8 mouse cellular contexts compared by ENCODE assay signal in genomic region chr16:21695242-21695578, GRCm38 (mm10). TPM values are rescaled to one million over a fixed set of nuclear protein-coding genes. Genes with fewer than 3 reads are reported as not detected.
DNase-seq lines count a peak whose midpoint lies in the region; ATAC-seq and TF ChIP-seq lines count a peak whose summit lies in the region.

No protein-coding gene starts in this region.

- intact Hi-C loops in heart, adult 2 months (cut with DNase I), result no loop called here

- H3K9me3 ChIP-seq in intestine, postnatal 0 days (ENCODE audit: control insufficient read depth), result 0 out of 2 replicates have a peak, but pooled peaks cover 4% of the 10 kb centered on the region
- H3K9me3 ChIP-seq in liver, embryonic 11.5 days (ENCODE audit: control insufficient read depth, low read length), result 0 out of 2 replicates have a peak, but pooled peaks cover 2% of the 10 kb centered on the region
- H3K9me3 ChIP-seq in midbrain, postnatal 0 days (ENCODE audit: low read length), result no peaks in the 10 kb centered on the region

- TF ChIP-seq CTCF in thymus, adult 2 months (IDR thresholded peaks at IDR 0.05; ENCODE audit: borderline replicate concordance, control insufficient read depth, extremely low read depth, insufficient read depth, low read length, poor library complexity), result no peak
- no peak for TF ChIP-seq CTCF in heart, adult 2 months (IDR thresholded peaks at IDR 0.05)
- no peak for TF ChIP-seq CTCF in intestine, postnatal 0 days (IDR thresholded peaks at IDR 0.05; ENCODE audit: low read depth)
- peak; percentile 22 for TF ChIP-seq CTCF in midbrain, postnatal 0 days (IDR thresholded peaks at IDR 0.05)

- 50% methylated on average over 12 of the region's 12 CpGs for WGBS in thymus, adult 2 months
- 8% methylated on average over 12 of the region's 12 CpGs for WGBS in heart, adult 2 months
- WGBS in intestine, postnatal 0 days, result 6% methylated on average over 12 of the region's 12 CpGs
- WGBS in liver, embryonic 11.5 days, result 10% methylated on average over 12 of the region's 12 CpGs
- under 1% methylated on average over 12 of the region's 12 CpGs for WGBS in midbrain, postnatal 0 days

- DNase-seq in thymus, adult 2 months, result no peak
- DNase-seq in thymus, postnatal 10 days (ENCODE audit: low spot score in 2 of 2), result no peak
- DNase-seq in embryo, embryonic 11.5 days (ENCODE audit: low read depth, low spot score), result peak; percentile 27
- peak in 1 of 2 experiments; percentile 37 for DNase-seq in heart, adult 2 months
- no peak for DNase-seq in liver, embryonic 11.5 days (ENCODE audit: low spot score)
- peak; percentile 84 for DNase-seq in midbrain, postnatal 0 days (ENCODE audit: low spot score)
- DNase-seq in natural killer cell, adult 2 months (ENCODE audit: low spot score in 2 of 2), result no peak

- peak; percentile 49 for ATAC-seq in intestine, postnatal 0 days
- peak; percentile 55; the same call in 1 of the 2 replicates for ATAC-seq in liver, embryonic 11.5 days (replicated peaks; ENCODE audit: low FRiP score)
- peak; percentile 89 for ATAC-seq in midbrain, postnatal 0 days (ENCODE audit: low FRiP score)

- no peak for TF ChIP-seq EP300 in heart, adult 2 months (IDR thresholded peaks at IDR 0.05; ENCODE audit: insufficient read depth, low read depth, low read length)

- H3K9ac ChIP-seq in heart, adult 2 months (ENCODE audit: low read depth, low read length), result peak overlapping the region; percentile 85
- H3K9ac ChIP-seq in intestine, postnatal 0 days (ENCODE audit: low read depth, low read length), result 0 out of 2 replicates have a peak overlapping the region, but pooled peaks have one; percentile 72
- H3K9ac ChIP-seq in liver, embryonic 11.5 days (ENCODE audit: low read depth, low read length), result no peak overlapping the region
- H3K9ac ChIP-seq in midbrain, postnatal 0 days (replicated peaks; ENCODE audit: low read length, poor library complexity, severe bottlenecking), result peak overlapping the region; percentile 98

- TF ChIP-seq POLR2A in thymus, adult 2 months (IDR thresholded peaks at IDR 0.05; ENCODE audit: control insufficient read depth, extremely low read depth, insufficient read depth, low read length, poor library complexity), result no peak
- no peak for TF ChIP-seq POLR2A in heart, adult 2 months (IDR thresholded peaks at IDR 0.05; ENCODE audit: insufficient read depth, low read depth, low read length)

- H3K79me2 ChIP-seq in heart, adult 2 months (replicated peaks; ENCODE audit: control insufficient read depth, insufficient read depth, low read length), result no peaks in the 10 kb centered on the region; the same call in 1 of the 2 replicates

- H3K4me1 ChIP-seq in thymus, adult 2 months (replicated peaks; ENCODE audit: control insufficient read depth, insufficient read depth, low read length), result peaks cover 23% of the 10 kb centered on the region
- H3K4me1 ChIP-seq in heart, adult 2 months (ENCODE audit: control insufficient read depth, insufficient read depth, low read length), result peaks cover 15% of the 10 kb centered on the region
- no peaks in the 10 kb centered on the region for H3K4me1 ChIP-seq in intestine, postnatal 0 days (replicated peaks; ENCODE audit: control insufficient read depth, insufficient read depth, low read length)
- H3K4me1 ChIP-seq in liver, embryonic 11.5 days (replicated peaks; ENCODE audit: control insufficient read depth, insufficient read depth, low read length), result peaks cover 3% of the 10 kb centered on the region; the same call in 1 of the 2 replicates
- H3K4me1 ChIP-seq in midbrain, postnatal 0 days (ENCODE audit: insufficient read depth, low read length), result peaks cover 19% of the 10 kb centered on the region; the same call in 1 of the 2 replicates

- H3K4me2 ChIP-seq in intestine, postnatal 0 days (replicated peaks; ENCODE audit: low read depth), result peak overlapping the region; percentile 98
- peak overlapping the region; percentile 91 for H3K4me2 ChIP-seq in liver, embryonic 11.5 days
- H3K4me2 ChIP-seq in midbrain, postnatal 0 days (ENCODE audit: low read depth, low read length, poor library complexity, severe bottlenecking), result peak overlapping the region; percentile 93

- no peaks in the 10 kb centered on the region for H3K27me3 ChIP-seq in thymus, adult 2 months (ENCODE audit: control insufficient read depth, insufficient read depth, low read length)
- H3K27me3 ChIP-seq in heart, adult 2 months (ENCODE audit: control insufficient read depth, insufficient read depth, low read length), result no peaks in the 10 kb centered on the region
- no peaks in the 10 kb centered on the region for H3K27me3 ChIP-seq in intestine, postnatal 0 days (replicated peaks; ENCODE audit: control insufficient read depth, insufficient read depth, low read length)
- H3K27me3 ChIP-seq in liver, embryonic 11.5 days (replicated peaks; ENCODE audit: control insufficient read depth, insufficient read depth, low read length), result peaks cover 38% of the 10 kb centered on the region
- no peaks in the 10 kb centered on the region for H3K27me3 ChIP-seq in midbrain, postnatal 0 days (ENCODE audit: insufficient read depth, low read length)

- no peaks in the 10 kb centered on the region for H3K36me3 ChIP-seq in thymus, adult 2 months (ENCODE audit: control insufficient read depth, insufficient read depth, low read length)
- no peaks in the 10 kb centered on the region; the same call in 1 of the 2 replicates for H3K36me3 ChIP-seq in heart, adult 2 months (ENCODE audit: control insufficient read depth, insufficient read depth, low read length)
- H3K36me3 ChIP-seq in intestine, postnatal 0 days (ENCODE audit: control insufficient read depth, insufficient read depth), result no peaks in the 10 kb centered on the region
- no peaks in the 10 kb centered on the region for H3K36me3 ChIP-seq in liver, embryonic 11.5 days (ENCODE audit: control insufficient read depth, insufficient read depth, low read length)
- no peaks in the 10 kb centered on the region for H3K36me3 ChIP-seq in midbrain, postnatal 0 days (ENCODE audit: insufficient read depth, low read length)

- no peak overlapping the region for H3K27ac ChIP-seq in thymus, adult 2 months (ENCODE audit: control insufficient read depth, insufficient read depth, low read length)
- H3K27ac ChIP-seq in heart, adult 2 months, result peak overlapping the region; percentile 45
- H3K27ac ChIP-seq in intestine, postnatal 0 days (ENCODE audit: low read depth, low read length), result no peak overlapping the region
- no peak overlapping the region for H3K27ac ChIP-seq in liver, embryonic 11.5 days (ENCODE audit: low read depth, low read length)
- peak overlapping the region; percentile 98 for H3K27ac ChIP-seq in midbrain, postnatal 0 days (ENCODE audit: low read depth, low read length)

- H3K4me3 ChIP-seq in thymus, adult 2 months (ENCODE audit: control insufficient read depth, insufficient read depth, low read length), result peak overlapping the region; percentile 81; the same call in 1 of the 2 replicates
- H3K4me3 ChIP-seq in heart, adult 2 months, result peak overlapping the region; percentile 31
- peak overlapping the region; percentile 77 for H3K4me3 ChIP-seq in intestine, postnatal 0 days (ENCODE audit: low read depth, low read length)
- peak overlapping the region; percentile 71 for H3K4me3 ChIP-seq in liver, embryonic 11.5 days (ENCODE audit: low read depth, low read length)
- H3K4me3 ChIP-seq in midbrain, postnatal 0 days (ENCODE audit: low read depth, low read length), result peak overlapping the region; percentile 89

RNA-seq across cellular contexts. Expression of gene 2510009E07Rik, which starts 0.7 kb away (rescaled TPM):
- 12.4 and 15.7 TPM in 2 replicates for polyA plus RNA-seq in thymus, adult 2 months (2012; rRNA removed)
- 10 to 100 TPM; 23.8 to 25.2 TPM for total RNA-seq in heart, adult 2 months (2021)
- polyA plus RNA-seq in heart, adult 2 months (2012; rRNA removed), result 10.9 and 20.3 TPM in 2 replicates
- polyA plus RNA-seq in intestine, postnatal 0 days (2015; fragmentation: Nextera tagmentation; extraction: Ambion mirVana), result 7.7 and 8.7 TPM in 2 replicates
- 5.6 and 5.7 TPM in 2 replicates for polyA plus RNA-seq in liver, embryonic 11.5 days (2014; fragmentation: Nextera tagmentation; extraction: Ambion mirVana)
- 48.1 and 48.7 TPM in 2 replicates for total RNA-seq in midbrain, postnatal 0 days (2014; rRNA removed)
- polyA plus RNA-seq in midbrain, postnatal 0 days (2015; fragmentation: Nextera tagmentation; extraction: Ambion mirVana), result 36.0 and 37.0 TPM in 2 replicates

Comparison
In these comparisons a context has a peak if more than half of its experiments do, and no peak if none do; other contexts are left out.
1. DNase-seq: peak in embryo, embryonic 11.5 days (single experiment) and midbrain, postnatal 0 days (single experiment); none in thymus, adult 2 months (single experiment), thymus, postnatal 10 days (0 of 2), liver, embryonic 11.5 days (single experiment) and natural killer cell, adult 2 months (0 of 2).
2. H3K27ac ChIP-seq: peak in heart, adult 2 months (single experiment) and midbrain, postnatal 0 days (single experiment); none in thymus, adult 2 months (single experiment), intestine, postnatal 0 days (single experiment) and liver, embryonic 11.5 days (single experiment).
3. H3K4me3 ChIP-seq: peak in every context shown above with its lines; median percentile 89 in midbrain, postnatal 0 days; 81 in thymus, adult 2 months; 77 in intestine, postnatal 0 days; 71 in liver, embryonic 11.5 days; 31 in heart, adult 2 months.
4. Peak in every context shown above with its lines, with median percentiles within 50 percentile points of each other: ATAC-seq and H3K4me2 ChIP-seq.